Mouse (Mus musculus) MEL (cell line): ENCODE data around the gene Cotl1.

Experiments used
- CTCF ChIP-seq, 3 experiments: IDR thresholded peaks in 2 of 3; conservative IDR thresholded peaks in 1 of 3; 2 replicates each; pipeline ENCODE4 v1.5.1; 2011 to 2012; ENCODE audit warnings: low read length in 3 of 3, low read depth in 2 of 3, mild to moderate bottlenecking in 2 of 3, improper control_type of control experiment in 1 of 3, inconsistent platforms in 1 of 3, mixed read lengths in 1 of 3, moderate library complexity in 1 of 3; ENCODE audit not compliant: control insufficient read depth in 1 of 3, insufficient read depth in 1 of 3, poor library complexity in 1 of 3, severe bottlenecking in 1 of 3
- E2F4 ChIP-seq: IDR thresholded peaks from 2 replicates; pipeline ENCODE4 v1.6.1; 2011; ENCODE audit warnings: low read depth, low read length, improper control_type of control experiment, borderline replicate concordance
- EP300 ChIP-seq, 2 experiments: IDR thresholded peaks; 2 replicates each; pipeline ENCODE4 v1.6.1; 2011; ENCODE audit warnings: improper control_type of control experiment in 2 of 2, low read length in 2 of 2, low read depth in 1 of 2, mild to moderate bottlenecking in 1 of 2
- KAT2A ChIP-seq: conservative IDR thresholded peaks from 2 replicates; pipeline ENCODE4 v1.6.1; 2012; ENCODE audit warnings: low read depth, low read length, improper control_type of control experiment, inconsistent platforms
- MAZ ChIP-seq: IDR thresholded peaks from 2 replicates; pipeline ENCODE4 v1.6.1; 2012; ENCODE audit warnings: low read depth, mild to moderate bottlenecking, inconsistent platforms, low read length, improper control_type of control experiment
- MEF2A ChIP-seq: IDR thresholded peaks from 2 replicates; pipeline ENCODE4 v1.6.1; 2014; ENCODE audit warnings: low read depth, mild to moderate bottlenecking, inconsistent platforms, low read length, improper control_type of control experiment; ENCODE audit not compliant: poor library complexity, insufficient replicate concordance, severe bottlenecking; ENCODE audit errors: extremely low read depth
- POLR2A ChIP-seq, 2 experiments: IDR thresholded peaks; 2 replicates each; pipeline ENCODE4 v1.6.1; 2011 to 2012; ENCODE audit warnings: low read length in 2 of 2, mild to moderate bottlenecking in 2 of 2, control low read depth in 1 of 2, improper control_type of control experiment in 1 of 2, low read depth in 1 of 2, moderate library complexity in 1 of 2; ENCODE audit not compliant: control insufficient read depth in 1 of 2, insufficient read depth in 1 of 2, poor library complexity in 1 of 2
- POLR2AphosphoS2 ChIP-seq: IDR thresholded peaks from 2 replicates; pipeline ENCODE4 v1.6.1; 2011; ENCODE audit warnings: low read length, improper control_type of control experiment
- RCOR1 ChIP-seq: IDR thresholded peaks from 2 replicates; pipeline ENCODE4 v1.6.1; 2012; ENCODE audit warnings: low read depth, mild to moderate bottlenecking, inconsistent platforms, low read length, improper control_type of control experiment
- SMC3 ChIP-seq: IDR thresholded peaks from 2 replicates; pipeline ENCODE4 v1.6.1; 2011; ENCODE audit warnings: low read depth, low read length, improper control_type of control experiment
- UBTF ChIP-seq: IDR thresholded peaks from 2 replicates; pipeline ENCODE4 v1.6.1; 2012; ENCODE audit warnings: low read depth, mild to moderate bottlenecking, inconsistent platforms, low read length, improper control_type of control experiment, moderate library complexity, borderline replicate concordance; ENCODE audit not compliant: insufficient read depth
- ZC3H11A ChIP-seq: IDR thresholded peaks from 2 replicates; pipeline ENCODE4 v1.6.1; 2012; ENCODE audit warnings: low read depth, mild to moderate bottlenecking, inconsistent platforms, low read length, improper control_type of control experiment

DNA sequence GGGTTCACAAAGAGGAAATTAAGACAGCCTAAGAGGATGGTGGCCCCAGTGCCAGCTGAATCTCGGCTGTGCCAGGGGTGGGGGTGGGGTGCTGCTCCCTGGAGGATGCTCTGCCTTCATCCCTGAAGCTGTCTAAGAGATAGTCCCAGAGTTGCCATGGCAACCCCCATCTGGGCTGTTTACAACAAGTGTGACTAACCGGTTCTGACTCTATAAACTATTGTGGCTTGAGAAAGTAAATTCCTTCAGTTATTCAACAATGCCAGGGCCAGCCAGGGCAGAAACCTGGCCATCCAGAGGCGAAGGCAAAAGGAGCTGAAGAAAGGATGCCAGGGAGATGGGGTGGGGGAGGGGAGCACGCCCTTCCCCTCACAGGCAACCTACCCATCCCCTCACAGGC lies 39.2 kb downstream of the Cotl1 start:
- TF ChIP-seq POLR2A (IDR thresholded peaks at IDR 0.05; ENCODE audit: control insufficient read depth in 1 of 2, insufficient read depth in 1 of 2, low read depth in 1 of 2, low read length in 2 of 2, poor library complexity in 1 of 2): no peak
- TF ChIP-seq POLR2AphosphoS2: no peak
- no peak for TF ChIP-seq ZC3H11A
- TF ChIP-seq RCOR1: no peak
- no peak for TF ChIP-seq UBTF
- no peak for TF ChIP-seq CTCF (IDR thresholded peaks at IDR 0.05 in 2 of 3, conservative IDR thresholded peaks at IDR 0.05 in 1 of 3; ENCODE audit: control insufficient read depth in 1 of 3, insufficient read depth in 1 of 3, low read depth in 2 of 3, low read length in 3 of 3, poor library complexity in 1 of 3, severe bottlenecking in 1 of 3)
- no peak for TF ChIP-seq KAT2A
- no peak for TF ChIP-seq EP300 (IDR thresholded peaks at IDR 0.05; ENCODE audit: low read depth in 1 of 2, low read length in 2 of 2)
- no peak for TF ChIP-seq E2F4
- TF ChIP-seq MEF2A: no peak
- no peak for TF ChIP-seq SMC3
- no peak for TF ChIP-seq MAZ
